Mouse (Mus musculus) brain, embryonic 14.5 days (tissue): ENCODE measurements at regions not wholly inside any gene's neighbourhood (a gene's known extent, or its start where the extent isn't known, plus 50 kb on each side); places are given as distances from the start of the nearest gene placed in this dataset.

ENCODE experiments used
- CTCF ChIP-seq: fragments of 200-500 bp; IDR thresholded peaks from 2 replicates; pipeline ENCODE4 v1.5.1; 2012; ENCODE audit warnings: inconsistent platforms, mild to moderate bottlenecking, moderate library complexity, borderline replicate concordance; ENCODE audit not compliant: insufficient read depth, insufficient read length; ENCODE audit errors: extremely low read depth
- POLR2A ChIP-seq: fragments of 200-500 bp; IDR thresholded peaks from 2 replicates; pipeline ENCODE4 v1.6.1; 2012; ENCODE audit warnings: mild to moderate bottlenecking, inconsistent platforms, borderline replicate concordance; ENCODE audit not compliant: poor library complexity, insufficient read depth, insufficient read length, severe bottlenecking; ENCODE audit errors: extremely low read depth

GRCm38 (mm10) chr19:19564657-19565056 lies 453.7 kb upstream of the Rorb start:
- no peak for TF ChIP-seq CTCF
- TF ChIP-seq POLR2A, result no peak
